Mouse (Mus musculus) liver, postnatal 0 days (tissue): ENCODE measurements around the gene Gm39115.

Source experiments
- CTCF ChIP-seq: sonication (generic); IDR thresholded peaks from 2 replicates; pipeline ENCODE4 v1.5.1; 2016; ENCODE audit warnings: antibody characterized with exemption, low read depth
- EP300 ChIP-seq: IDR thresholded peaks from 2 replicates; pipeline ENCODE4 v1.6.1; 2016; ENCODE audit warnings: antibody characterized with exemption, low read depth, mild to moderate bottlenecking

DNA sequence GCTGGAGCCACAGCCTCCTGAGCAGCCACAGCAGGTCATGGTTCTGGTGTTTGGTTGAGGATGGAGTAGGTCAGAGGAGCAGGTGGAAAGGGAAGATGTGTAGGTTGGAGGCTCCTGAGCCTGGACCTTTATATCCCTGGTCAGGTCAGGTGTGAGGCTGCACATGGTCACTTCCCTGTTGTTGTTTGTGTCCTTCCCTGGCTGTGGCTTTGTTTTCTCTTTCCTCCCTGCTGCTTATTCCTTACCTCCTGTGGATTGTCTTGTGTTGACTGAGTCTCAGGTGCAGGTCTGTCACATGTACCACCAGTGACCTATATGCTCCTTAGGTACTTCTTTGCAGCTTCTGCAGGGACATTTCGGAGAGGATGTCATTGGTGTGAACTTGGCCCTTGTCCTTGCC is 8.7 kb upstream of the Gm39115 start, which contains the start of gene Gm45337:
- TF ChIP-seq CTCF = no peak
- no peak for TF ChIP-seq EP300
